Mouse (Mus musculus) limb, embryonic 11.5 days (tissue): ENCODE data around the gene Chka. TPM values are rescaled to one million over a fixed set of nuclear protein-coding genes. Genes with fewer than 3 reads are reported as not detected.

Source experiments
- ATAC-seq: fragments of 200-750 bp; cut with Nextera tagmentation; 2 replicates; pipeline ENCODE4 v1.8.0; 2017; ENCODE audit warnings: low read depth; ENCODE audit not compliant: insufficient number of reproducible peaks, low FRiP score, low TSS enrichment
- DNase-seq: peaks from one replicate; pipeline ENCODE4 v3.0.0-alpha.2; 2015; ENCODE audit warnings: low spot score
- H3K27ac ChIP-seq: fragments of 300-500 bp; sonication (generic); replicated peaks from 2 replicates; pipeline ENCODE4 v1.5.1; 2014; ENCODE audit warnings: low read depth, mild to moderate bottlenecking, low read length
- H3K27me3 ChIP-seq: fragments of 300-500 bp; sonication (generic); 2 replicates; pipeline ENCODE4 v1.6.1; 2014; ENCODE audit warnings: mild to moderate bottlenecking, low read length, mixed read lengths; ENCODE audit not compliant: control insufficient read depth, insufficient read depth
- H3K36me3 ChIP-seq: fragments of 300-500 bp; sonication (generic); 2 replicates; pipeline ENCODE4 v1.6.1; 2014; ENCODE audit warnings: mild to moderate bottlenecking, low read length, moderate library complexity, mixed read lengths; ENCODE audit not compliant: control insufficient read depth, insufficient read depth
- H3K4me1 ChIP-seq: fragments of 300-500 bp; sonication (generic); 2 replicates; pipeline ENCODE4 v1.6.1; 2014; ENCODE audit warnings: low read length, mixed read lengths; ENCODE audit not compliant: control insufficient read depth, insufficient read depth
- H3K4me2 ChIP-seq: fragments of 300-500 bp; sonication (generic); 2 replicates; pipeline ENCODE4 v1.6.1; 2014; ENCODE audit warnings: low read depth, mild to moderate bottlenecking, moderate library complexity; ENCODE audit not compliant: severe bottlenecking
- H3K4me3 ChIP-seq: fragments of 300-500 bp; sonication (generic); 2 replicates; pipeline ENCODE4 v1.5.1; 2014; ENCODE audit warnings: low read depth, low read length
- H3K9ac ChIP-seq: fragments of 300-500 bp; sonication (generic); 2 replicates; pipeline ENCODE4 v1.6.1; 2014; ENCODE audit warnings: mild to moderate bottlenecking, low read length
- H3K9me3 ChIP-seq: fragments of 300-500 bp; sonication (generic); 2 replicates; pipeline ENCODE4 v1.6.1; 2016; ENCODE audit warnings: low read length; ENCODE audit not compliant: control insufficient read depth
- WGBS: fragments of 180-500 bp; shearing (Covaris S2); extraction: QIAGEN DNeasy Blood & Tissue Kit; methylation state at CpG from one replicate; pipeline ENCODE4 v1.1.7; 2014; 5-methylcytosine and 5-hydroxymethylcytosine counted together
- polyA plus RNA-seq: library from polyadenylated mRNA; unstranded; fragments of >200 nt; fragmentation: Nextera tagmentation; extraction: Ambion mirVana; gene quantifications from 2 replicates; pipeline ENCODE4 v1.2.1, GENCODE M21; 2014

Chka gene
- polyA plus RNA-seq, 1 experiment from 2014 or later, result 47.3 TPM

DNA sequence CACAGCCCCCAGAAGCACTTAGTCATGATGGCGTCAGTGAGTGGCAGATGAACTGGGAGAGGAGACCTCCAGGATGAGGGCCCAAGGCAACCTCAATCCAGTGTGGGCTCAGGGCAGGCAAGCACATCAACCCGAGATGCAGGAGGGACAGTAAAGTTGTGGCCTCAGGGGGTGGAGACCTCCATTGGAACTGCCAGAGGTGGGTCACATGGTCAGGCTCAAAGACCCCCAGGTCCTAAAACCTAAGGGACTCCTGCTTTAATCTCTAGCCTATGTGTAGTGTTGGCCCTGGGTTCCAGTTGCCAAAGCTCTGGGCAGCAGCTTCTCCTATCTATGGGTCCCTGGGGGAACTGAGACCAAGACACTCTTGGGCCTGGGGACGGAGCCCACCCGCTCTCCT is 77.2 kb downstream of the Chka start:
- Histone ChIP-seq H3K9ac (no peak overlapping the region), H3K9me3 (no peaks in the 10 kb centered on the region), H3K27ac (no peak overlapping the region), H3K4me3 (no peak overlapping the region), H3K4me1 (no peaks in the 10 kb centered on the region), H3K4me2 (no peak overlapping the region), H3K27me3 (no peaks in the 10 kb centered on the region), H3K36me3 (no peaks in the 10 kb centered on the region)
- DNase-seq, result no peak
- 87% methylated on average over 4 of the region's 4 CpGs for WGBS
- ATAC-seq, result no peak

DNA sequence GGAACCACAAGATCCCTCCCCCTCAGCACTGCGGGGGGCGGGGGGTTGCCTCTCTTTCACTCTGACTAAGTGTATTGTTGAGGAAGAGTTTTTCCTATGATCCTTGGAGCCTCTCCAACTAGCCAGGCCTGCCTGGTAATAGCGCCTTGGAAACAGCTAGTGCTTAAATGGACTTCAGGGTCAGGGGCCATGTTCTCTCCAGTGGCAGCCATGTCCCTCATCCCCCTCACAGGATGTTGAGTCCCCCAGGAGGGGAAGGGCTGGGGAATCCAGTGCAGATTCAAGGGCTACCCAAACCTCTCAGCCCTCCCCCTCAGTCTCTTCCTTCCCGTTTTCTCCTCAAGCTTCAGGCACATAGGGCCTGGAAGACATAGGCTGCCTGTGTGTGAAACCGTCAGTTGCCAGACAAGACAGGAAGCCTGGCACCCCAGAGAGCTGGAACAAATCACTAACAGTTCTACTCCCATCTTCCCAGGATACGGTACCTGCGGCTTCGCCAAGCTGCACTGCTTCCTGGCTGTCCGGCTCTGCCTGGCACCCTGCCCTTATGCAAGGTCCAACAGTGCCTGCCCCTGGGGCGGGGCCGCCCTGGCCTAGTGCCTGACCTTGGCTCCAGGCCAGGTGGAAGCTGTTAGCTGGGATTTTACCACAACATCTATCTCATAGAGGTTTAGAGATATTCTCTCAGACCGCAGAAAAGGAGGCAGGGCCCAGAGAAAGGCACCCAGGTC is 77.8 kb downstream of the Chka start, which contains the start of gene Aldh3b1:
Gene Aldh3b1, minus strand, starts transcription at position 598 of the 731 bp plus-strand sequence.
- H3K4me2 ChIP-seq, result no peak within 1 kb of the TSS
- DNase-seq (no peak), ATAC-seq (no peak)
- H3K4me1 ChIP-seq, result no peaks in the 10 kb centered on the region
- H3K4me3 ChIP-seq, result no peak within 1 kb of the TSS
- H3K27me3 ChIP-seq, result no peaks in the 10 kb centered on the region
- no peaks in the 10 kb centered on the region for H3K36me3 ChIP-seq
- H3K27ac ChIP-seq, result no peak within 1 kb of the TSS
- 72% methylated on average over 12 of the region's 12 CpGs for WGBS
- no peaks in the 10 kb centered on the region for H3K9me3 ChIP-seq
- H3K9ac ChIP-seq, result no peak within 1 kb of the TSS

DNA sequence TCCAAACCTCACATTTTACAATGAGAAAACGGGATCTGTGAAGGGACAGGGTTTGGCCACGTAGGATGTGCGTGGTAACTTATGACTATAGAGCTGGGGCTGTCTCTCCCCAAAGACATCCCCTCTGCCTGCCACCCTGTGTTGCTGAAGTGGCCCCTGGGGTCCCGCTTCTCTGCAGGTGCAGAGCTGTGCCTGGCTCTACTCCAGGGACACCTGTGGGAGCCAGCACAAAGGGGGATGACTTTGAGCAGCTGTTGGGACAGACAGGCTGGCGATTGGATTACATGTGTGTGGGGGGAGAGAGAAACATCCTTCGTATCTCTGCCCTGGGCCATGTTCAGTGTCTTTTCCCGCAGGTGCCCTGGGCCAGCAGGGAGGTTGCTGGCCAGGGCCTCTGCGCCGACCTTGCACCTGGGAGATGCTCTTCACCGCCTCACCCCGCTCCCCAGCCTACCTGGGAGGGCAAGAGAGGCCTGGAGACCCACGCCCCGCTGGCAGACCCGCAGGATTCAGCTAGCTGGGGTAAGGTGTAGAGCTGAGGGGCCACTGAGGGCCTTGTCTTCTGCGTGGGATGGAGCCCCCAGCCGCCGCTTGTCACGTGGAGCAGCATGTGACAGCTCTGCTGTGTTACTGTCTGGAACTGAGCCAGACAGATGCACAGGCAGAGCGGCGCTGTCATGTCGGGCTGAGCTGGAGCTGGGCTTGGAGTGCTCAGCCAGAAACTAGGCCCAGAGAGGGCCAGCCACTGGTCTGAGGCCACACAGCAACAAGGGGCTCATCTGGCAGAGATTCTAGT is 78.9 kb downstream of the Chka start:
- 78% methylated on average over 21 of the region's 21 CpGs for WGBS
- Histone ChIP-seq H3K4me1 (0 out of 2 replicates have a peak, but pooled peaks cover 4% of the 10 kb centered on the region), H3K9me3 (no peaks in the 10 kb centered on the region), H3K27me3 (no peaks in the 10 kb centered on the region), H3K4me3 (no peak overlapping the region), H3K36me3 (no peaks in the 10 kb centered on the region), H3K27ac (no peak overlapping the region), H3K4me2 (no peak overlapping the region), H3K9ac (no peak overlapping the region)
- DNase-seq (no peak), ATAC-seq (no peak)

- H3K4me3 ChIP-seq, result no peak overlapping the region
- no peaks in the 10 kb centered on the region for H3K36me3 ChIP-seq
- DNase-seq (no peak), ATAC-seq (no peak)
- WGBS, result 91% methylated on average over 9 of the region's 9 CpGs
- H3K9ac ChIP-seq, result no peak overlapping the region
- H3K27me3 ChIP-seq, result no peaks in the 10 kb centered on the region
- H3K9me3 ChIP-seq, result no peaks in the 10 kb centered on the region
- 0 out of 2 replicates have a peak, but pooled peaks cover 7% of the 10 kb centered on the region for H3K4me1 ChIP-seq
- no peak overlapping the region for H3K27ac ChIP-seq
- H3K4me2 ChIP-seq, result no peak overlapping the region
Observed at GRCm38 (mm10) chr19:3931716-3932115, 80.1 kb downstream of the Chka start.

DNA sequence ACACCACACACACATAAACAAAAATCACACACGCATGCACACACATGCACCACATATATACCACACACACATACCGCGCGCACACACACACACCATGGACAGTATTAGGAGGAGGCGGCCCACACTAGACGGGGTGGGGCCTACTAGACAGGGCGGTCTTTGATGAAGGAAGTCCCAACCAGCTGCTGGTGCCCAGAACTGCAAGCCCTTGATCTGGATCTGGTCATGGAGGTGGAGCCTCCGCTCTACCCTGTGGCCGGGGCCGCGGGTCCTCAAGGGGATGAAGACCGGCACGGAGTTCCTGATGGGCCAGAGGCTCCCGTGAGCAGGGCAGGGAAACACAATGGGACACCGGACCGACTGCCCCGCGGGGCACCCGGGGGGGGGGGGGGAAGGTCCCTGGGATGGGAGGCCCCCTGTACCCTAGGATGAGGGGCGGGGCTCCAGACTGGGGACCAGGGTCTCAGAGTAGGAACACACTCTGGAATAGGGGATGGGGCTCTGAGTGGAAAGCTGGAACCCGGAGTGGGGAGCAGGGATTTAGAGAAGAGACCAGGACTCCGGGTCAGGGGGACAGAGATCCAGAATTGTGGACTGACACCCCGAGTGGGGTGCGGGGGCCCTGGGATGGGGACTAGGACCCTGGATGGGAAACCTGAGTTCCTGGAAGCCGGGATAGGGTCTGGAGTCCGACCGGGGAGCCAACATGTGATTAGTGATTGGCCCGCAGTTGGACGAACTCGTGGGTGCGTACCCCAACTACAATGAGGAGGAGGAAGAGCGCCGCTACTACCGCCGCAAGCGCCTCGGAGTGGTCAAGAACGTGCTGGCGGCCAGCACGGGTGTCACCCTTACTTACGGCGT is 83.7 kb downstream of the Chka start, which contains the start of gene Unc93b1:
Gene Unc93b1, plus strand, starts transcription at position 155 of the 864 bp plus-strand sequence.
- Histone ChIP-seq H3K36me3 (no peaks in the 10 kb centered on the region), H3K9me3 (no peaks in the 10 kb centered on the region), H3K9ac (peak within 1 kb of the TSS; percentile 55), H3K27ac (no peak within 1 kb of the TSS), H3K4me3 (peak within 1 kb of the TSS; percentile 45), H3K4me1 (0 out of 2 replicates have a peak, but pooled peaks cover 7% of the 10 kb centered on the region), H3K27me3 (no peaks in the 10 kb centered on the region), H3K4me2 (peak within 1 kb of the TSS; percentile 80)
- DNase-seq, result peak; percentile 74
- ATAC-seq, result peak; percentile 84
- WGBS, result 5% methylated on average over 41 of the region's 42 CpGs

DNA sequence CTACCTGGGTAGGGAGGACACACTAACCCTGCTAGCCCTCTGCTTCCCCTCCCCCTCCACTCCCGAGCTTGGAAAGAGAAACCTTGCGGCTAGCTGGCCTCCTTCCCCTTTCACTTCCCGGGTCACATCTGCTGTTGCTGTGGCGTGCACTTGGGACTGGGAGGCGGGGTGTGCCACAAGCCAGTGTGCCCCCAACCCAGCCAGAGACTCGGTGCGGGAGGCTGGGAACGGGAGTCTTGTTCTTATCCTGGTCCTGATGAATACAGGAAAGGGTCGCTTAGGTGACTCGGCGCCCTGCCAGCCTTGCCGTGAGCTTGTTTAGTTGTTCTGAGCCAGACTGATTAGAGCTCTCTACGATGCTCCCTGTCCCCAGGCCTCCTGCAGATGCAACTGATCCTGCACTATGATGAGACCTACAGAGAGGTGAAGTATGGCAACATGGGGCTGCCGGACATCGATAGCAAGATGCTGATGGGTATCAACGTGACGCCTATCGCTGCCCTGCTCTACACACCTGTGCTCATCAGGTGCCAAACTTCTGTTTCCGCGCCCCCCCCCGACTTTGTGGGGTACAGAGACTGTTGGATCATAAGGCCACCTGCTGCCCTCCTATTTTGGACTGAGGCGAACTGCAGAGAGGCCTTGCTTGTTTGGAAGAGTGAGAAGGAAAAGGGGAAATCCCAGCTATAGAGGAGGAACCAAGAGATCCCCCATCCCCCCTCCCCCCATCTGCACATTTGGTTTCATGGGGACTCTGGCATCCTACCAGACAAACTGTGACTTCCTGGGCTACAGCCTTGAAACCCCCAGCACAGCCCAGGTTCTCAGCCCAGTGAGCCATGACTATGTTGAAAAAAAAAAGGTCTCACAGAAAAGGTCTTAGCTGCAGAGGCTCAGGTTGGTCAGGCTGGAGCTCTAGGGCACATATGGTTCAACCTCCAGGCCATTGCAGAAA is 84.6 kb downstream of the Chka start:
- Histone ChIP-seq H3K27me3 (no peaks in the 10 kb centered on the region), H3K4me3 (peak overlapping the region; percentile 45), H3K9ac (peak overlapping the region; percentile 55), H3K4me1 (0 out of 2 replicates have a peak, but pooled peaks cover 7% of the 10 kb centered on the region), H3K36me3 (no peaks in the 10 kb centered on the region), H3K27ac (no peak overlapping the region), H3K4me2 (peak overlapping the region; percentile 80), H3K9me3 (no peaks in the 10 kb centered on the region)
- WGBS, result 8% methylated on average over 22 of the region's 22 CpGs
- ATAC-seq, result no peak
- peak; percentile 65 for DNase-seq

DNA sequence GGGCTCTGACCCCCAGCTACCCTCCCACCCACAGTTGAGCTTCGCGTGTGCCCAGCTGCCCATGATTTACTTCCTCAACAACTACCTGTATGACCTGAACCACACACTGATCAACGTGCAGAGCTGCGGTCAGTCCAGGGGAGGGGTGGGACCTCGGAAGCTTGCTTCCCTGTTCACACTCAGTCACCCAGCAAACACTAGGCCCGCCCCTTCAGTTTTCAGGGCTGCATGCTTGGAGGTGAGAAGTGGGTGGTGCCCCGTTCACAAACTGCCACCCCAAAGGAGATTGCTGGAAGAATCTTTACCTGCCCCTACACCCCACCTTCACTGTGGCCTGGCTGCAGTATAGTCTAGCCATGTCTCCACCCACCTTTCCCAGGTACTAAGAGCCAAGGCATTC is 90.7 kb downstream of the Chka start:
- H3K27ac ChIP-seq, result no peak overlapping the region
- H3K9ac ChIP-seq, result no peak overlapping the region
- ATAC-seq (no peak), DNase-seq (no peak)
- 84% methylated on average over 7 of the region's 7 CpGs for WGBS
- H3K4me1 ChIP-seq, result no peaks in the 10 kb centered on the region
- H3K4me2 ChIP-seq, result no peak overlapping the region
- H3K36me3 ChIP-seq, result no peaks in the 10 kb centered on the region
- no peaks in the 10 kb centered on the region for H3K27me3 ChIP-seq
- no peaks in the 10 kb centered on the region for H3K9me3 ChIP-seq
- H3K4me3 ChIP-seq, result no peak overlapping the region
